Mouse (Mus musculus) left cerebral cortex, postnatal 25 days (tissue): ENCODE data around the gene Zbp1. TPM values are rescaled to one million over a fixed set of nuclear protein-coding genes. Genes with fewer than 3 reads are reported as not detected.

Experiments
- DNase-seq, 2 experiments: peaks; one replicate each; pipeline ENCODE4 v3.0.0; 2022; ENCODE audit warnings: low spot score in 2 of 2, mixed read lengths in 1 of 2
- intact Hi-C: fragments of 180-260 bp; cut with DNase I; formaldehyde crosslinking; loops from one replicate; pipeline ENCODE4 v1.15.1; 2025
- total RNA-seq, 2 experiments: library from RNA; stranded (reverse); gene quantifications; 2 replicates each; pipeline ENCODE4 v1.2.3; 2021

The Zbp1 gene
- total RNA-seq, result not detected

DNA sequence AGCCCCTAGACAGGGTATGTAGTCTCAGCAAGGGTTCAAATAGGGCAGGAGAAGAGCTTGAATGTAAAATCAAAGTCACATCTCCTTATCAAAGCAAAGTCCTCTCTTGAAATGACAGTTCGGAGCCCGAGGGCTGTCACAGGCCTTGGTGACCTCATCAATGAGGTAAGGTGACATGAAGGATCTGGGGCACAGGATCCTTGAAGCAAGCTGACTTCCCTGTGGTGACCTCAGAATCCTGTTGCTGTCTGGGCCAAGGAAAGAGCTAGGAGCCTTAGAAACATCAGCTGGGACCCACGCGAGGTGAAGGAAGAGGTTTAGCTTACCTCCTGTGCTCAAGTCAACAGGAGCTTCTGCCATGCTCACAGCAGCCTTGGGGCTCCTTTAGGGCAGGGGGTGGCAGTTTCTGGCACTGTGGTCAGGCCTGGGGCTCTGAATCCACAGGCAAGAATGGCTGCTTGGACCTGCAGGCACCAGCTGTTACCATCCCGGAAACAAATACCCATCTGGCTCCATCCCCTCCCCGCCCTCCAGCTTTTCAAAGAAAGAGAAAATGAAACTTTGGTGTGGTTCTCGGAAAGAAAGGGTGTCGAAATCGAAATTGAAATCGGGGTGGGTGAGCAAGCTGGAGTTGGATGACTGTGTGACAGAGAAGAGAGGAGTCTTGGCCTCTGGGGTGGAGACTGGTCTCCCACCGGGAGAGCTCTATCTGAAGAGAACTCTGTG lies at the start of gene Zbp1:
Gene Zbp1 (minus strand): TSS at position 508 of the 726 bp plus-strand sequence.
- DNase-seq, result no peak
- intact Hi-C loops, result loop anchor here (2.0 kb wide), 1 partner anchor 328 kb away; no protein-coding TSS in a partner anchor

DNA sequence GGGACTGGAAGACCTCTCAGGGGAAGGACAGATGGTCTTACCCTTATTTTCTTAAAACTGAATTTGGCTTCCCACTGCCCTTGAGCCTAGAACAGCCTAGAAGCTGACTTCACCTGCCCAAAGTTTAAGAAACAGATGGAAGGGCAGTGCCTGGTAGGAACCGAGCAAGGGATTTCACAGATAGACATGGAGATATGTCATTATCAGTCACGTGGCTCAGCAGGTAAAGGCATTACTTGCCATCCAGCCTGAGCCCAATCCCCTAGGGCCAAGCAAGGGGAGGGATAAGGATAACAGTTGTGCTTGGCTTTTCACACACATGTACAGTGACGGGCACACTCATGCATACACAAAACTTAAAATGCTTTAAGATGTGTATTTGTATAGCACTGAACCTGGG lies 48.8 kb upstream of the Zbp1 start:
- intact Hi-C loops, result no loop called here
- no peak for DNase-seq

DNA sequence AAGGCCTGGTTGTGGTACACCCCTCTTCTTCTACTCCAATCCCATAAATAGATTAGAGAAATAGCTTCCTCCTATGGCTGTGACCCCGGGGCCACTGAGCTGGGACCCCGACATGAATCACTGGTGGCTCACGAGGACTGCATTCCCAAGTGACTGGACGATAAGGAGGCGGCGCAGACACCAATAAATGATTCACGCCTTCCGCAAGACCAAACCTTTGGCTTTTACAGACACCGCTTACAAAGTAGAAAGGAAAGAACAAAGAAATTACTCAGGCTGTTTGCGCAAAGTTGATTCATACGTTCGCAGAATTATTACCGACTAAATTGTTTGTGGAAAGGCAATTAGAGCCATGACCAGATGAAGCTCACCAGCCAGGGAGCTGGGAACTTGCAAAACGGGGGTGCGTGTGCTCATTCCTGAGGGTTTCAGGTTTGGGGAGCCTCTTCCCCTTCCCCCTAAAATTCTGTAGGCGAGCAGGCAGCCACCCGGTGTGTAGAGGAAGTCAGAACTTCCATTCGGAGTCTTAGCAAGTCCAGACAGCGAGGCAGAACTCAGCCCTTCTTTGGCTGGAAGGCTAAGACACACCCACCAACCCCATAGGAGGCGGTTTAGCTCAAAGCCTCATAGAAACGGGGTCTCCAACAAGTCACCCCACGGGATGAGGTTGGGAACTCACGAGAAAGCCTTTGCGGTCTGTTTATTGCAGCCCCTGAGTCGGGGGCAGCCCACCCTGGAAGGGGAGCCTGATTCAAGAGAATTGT lies 47.8 kb upstream of the Zbp1 start:
- intact Hi-C loops, result no loop called here

GRCm38 (mm10) chr2:173265468-173266265 lies 46.9 kb upstream of the Zbp1 start:
- intact Hi-C loops, result no loop called here
- no peak for DNase-seq

More for the DNA sequence above, 47.8 kb upstream of the Zbp1 start:
- DNase-seq, result no peak

DNA sequence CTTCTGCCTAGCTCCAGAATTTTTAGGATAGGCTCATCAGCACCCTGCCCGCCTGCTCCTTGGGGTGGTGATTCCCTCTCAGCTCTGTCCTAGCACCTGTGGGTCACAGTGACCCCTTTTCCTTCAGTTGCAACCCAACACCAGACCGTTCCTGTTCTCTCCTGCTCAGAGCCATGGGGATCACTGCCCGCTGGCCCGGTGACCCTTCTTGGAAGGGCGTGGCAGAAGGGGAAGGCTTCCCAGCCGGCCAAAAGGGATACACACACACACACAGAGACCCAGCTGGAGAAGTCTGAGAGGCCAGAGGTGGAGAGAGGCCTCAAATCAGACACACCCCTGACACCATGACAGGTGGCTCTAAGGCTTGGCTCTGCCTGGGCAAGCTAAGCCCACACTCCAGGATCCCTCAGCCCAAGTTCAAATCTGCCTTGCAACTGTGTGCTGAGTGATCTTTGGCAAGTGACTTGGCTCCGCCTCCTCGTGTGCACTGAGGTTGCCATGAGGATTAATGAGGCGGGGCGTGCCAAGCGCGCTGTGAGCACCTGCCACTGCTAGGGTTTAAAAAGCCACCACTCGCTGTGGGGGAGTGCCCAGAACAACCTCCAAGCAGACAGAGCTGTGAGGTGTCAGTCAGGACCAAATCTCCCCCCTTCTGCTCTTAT lies 45.9 kb upstream of the Zbp1 start:
- intact Hi-C loops, result no loop called here
- DNase-seq, result no peak

GRCm38 (mm10) chr2:173263636-173264330 lies 45.1 kb upstream of the Zbp1 start:
- intact Hi-C loops, result no loop called here
- no peak for DNase-seq

DNA sequence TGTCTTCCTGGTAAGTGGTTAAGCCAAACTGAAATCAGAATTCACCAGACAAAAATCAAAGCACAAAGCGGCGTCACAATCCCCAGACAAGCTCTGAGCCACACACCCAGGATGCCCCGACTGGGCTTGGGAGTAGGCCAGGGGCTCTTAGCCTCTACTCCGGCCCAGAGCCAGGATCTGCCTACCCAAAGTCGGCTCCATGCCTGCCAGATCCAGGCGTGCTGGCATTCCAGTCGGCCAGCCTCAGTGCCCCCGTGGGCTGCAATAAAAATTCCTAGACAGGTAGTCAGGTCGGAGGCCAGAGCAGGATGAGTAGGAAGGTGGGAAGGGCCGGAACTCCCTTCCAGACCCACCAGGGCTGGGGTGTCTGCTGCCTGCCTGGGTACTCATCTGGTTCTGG lies 42.8 kb upstream of the Zbp1 start:
- DNase-seq, result no peak
- intact Hi-C loops, result no loop called here

DNA sequence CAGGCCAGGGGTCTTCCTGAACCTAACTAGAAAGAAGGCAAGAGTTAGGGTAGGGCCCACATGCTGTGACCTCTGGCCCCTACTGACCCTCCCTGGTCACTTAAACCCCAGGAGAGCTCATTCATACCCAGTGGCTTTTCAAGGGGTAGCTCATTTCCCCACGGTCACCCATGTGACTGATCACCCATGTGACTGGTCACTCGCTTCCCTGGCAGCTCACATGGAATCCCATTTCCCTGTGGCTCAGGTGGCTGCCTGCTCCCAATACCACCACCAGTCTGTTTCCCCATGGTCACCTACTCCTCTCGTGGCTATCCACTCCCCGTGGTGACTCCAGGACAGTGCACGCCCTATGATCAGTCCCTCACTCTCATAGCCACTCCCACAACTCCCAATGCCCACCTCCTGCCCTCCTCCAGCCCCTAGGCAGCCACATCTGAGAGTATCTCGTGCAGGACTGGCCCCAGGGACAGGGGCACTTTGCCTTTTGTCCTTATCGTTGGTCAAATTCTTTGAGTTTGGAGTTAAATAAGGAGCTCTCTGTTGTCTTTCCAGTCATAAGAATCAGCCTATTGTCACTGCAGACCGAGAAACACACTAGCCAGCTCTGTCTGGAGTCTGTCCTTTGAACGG lies 39.9 kb upstream of the Zbp1 start:
- DNase-seq, result no peak
- intact Hi-C loops, result no loop called here

DNA sequence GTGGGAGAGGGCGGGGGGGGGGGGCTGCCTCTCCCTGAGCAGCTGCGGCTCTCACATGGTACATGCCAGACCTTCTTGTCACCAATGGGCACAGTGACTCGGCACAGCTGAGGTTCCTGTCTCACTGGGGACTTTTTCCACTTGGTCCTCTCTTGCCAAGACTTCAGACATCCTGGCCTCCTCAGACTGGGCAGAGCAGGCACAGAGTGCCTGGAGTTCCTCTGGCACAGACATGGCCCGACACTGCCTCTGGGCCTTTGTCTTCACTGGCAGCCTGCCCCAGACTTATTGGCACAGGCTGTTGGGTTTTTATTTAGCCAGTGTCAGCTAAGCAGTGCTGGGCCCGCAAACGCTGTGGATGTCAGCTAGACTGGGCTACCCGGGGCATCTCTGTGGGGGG lies 38.9 kb upstream of the Zbp1 start:
- DNase-seq, result peak; percentile 68 to 79
- intact Hi-C loops, result loop anchor here (2.0 kb wide), 1 partner anchor 19 kb away; no protein-coding TSS in a partner anchor

DNA sequence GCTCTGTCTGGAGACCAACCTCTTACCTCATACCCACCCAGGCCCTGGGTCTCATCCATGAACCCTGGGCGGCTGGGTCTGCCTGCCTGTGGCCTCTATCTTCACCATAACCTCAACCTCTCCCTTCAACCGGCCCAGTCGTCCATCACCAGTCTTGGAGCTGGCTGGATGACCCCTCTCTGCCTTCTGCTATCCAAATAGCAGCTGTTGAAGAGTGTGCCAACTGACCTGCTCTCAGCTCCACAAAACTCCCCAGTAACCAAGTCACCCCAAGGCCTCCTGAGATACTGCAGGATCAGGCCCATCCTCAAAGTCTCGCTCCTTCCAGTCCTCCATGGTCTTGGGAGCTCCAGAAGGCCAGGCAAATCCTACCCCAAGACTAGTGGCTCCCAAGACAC lies 37.8 kb upstream of the Zbp1 start:
- intact Hi-C loops, result loop anchor here (2.0 kb wide), 1 partner anchor 18 kb away; no protein-coding TSS in a partner anchor
- DNase-seq, result no peak

DNA sequence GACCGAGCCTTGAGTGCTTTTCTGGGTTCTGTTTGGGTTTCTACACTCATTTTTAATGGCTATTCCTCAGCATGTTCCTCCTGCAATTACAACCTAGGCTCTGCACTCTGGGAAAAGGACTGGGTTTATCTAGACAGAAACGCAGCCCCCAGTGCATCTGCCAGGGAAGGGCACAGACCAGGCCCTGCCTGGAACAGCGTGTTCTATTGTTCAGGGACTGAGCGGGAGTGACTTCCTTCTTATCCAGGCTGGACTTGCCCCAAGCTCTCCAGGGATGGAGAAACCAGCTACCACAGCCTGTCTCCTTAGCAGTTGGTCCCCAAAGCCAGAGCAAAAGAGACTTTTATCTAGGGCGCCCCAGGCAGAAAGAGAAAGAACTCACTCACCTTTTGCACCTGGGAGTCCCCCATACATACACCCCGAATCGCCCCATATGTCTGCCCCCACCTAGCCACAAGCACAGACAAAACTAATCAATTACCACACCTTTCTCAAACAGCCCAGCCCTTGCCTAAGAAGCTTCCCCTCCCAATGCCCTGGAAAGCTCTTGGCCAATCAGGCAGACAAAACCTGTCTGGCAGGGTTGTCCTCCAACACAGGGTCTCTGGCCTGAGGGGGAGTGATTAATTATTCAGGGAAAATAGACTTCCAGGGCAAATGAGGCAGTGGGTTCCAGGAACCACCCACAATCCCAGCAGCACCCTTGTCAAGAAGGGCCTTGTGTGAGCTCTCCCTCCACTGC lies 37.3 kb upstream of the Zbp1 start:
- DNase-seq, result no peak
- intact Hi-C loops, result loop anchor here (2.0 kb wide), 1 partner anchor 17 kb away; no protein-coding TSS in a partner anchor

GRCm38 (mm10) chr2:173253761-173254662 lies 35.3 kb upstream of the Zbp1 start:
- intact Hi-C loops, result no loop called here
- DNase-seq, result no peak

DNA sequence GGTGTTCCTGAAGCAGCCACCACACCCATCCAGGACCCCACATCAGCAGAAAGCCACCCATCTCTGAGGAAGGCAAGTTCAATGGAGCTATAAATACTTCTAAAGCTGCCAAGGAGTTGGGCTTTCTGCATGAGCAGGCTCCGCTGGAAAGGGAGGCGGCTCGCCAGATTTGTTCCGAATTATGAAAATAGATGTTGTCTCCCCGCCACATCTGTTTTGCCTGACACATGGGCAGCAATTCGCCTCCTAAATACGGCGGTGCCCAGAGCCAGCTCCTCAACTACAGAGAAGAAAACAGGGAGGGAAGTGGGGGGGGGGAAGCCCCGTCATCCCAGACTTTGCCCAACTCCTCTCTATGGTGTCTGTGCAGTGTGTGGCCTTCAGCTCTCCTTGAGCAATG lies 33.0 kb upstream of the Zbp1 start:
- intact Hi-C loops, result no loop called here
- peak in 1 of 2 experiments; percentile 86 for DNase-seq

DNA sequence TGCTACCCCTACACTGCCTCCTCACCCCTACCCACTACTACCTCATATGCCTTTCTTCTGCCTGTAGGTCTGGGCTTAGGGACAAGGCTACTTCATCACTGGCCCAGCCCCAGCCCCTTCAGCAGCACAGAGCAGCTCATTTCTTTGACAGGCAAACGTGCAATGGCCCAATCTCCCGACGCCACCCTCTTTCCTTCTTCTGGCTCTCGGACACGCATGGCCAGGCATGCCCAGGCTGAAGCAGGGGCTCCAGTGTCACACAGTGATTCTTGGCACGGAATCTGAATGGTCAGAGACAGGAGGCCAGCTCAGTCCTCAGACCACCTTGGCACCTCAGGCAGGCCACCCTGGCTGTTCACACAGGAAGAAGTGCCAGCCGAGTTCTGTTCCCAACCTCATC lies 32.4 kb upstream of the Zbp1 start:
- intact Hi-C loops, result no loop called here
- no peak for DNase-seq

DNA sequence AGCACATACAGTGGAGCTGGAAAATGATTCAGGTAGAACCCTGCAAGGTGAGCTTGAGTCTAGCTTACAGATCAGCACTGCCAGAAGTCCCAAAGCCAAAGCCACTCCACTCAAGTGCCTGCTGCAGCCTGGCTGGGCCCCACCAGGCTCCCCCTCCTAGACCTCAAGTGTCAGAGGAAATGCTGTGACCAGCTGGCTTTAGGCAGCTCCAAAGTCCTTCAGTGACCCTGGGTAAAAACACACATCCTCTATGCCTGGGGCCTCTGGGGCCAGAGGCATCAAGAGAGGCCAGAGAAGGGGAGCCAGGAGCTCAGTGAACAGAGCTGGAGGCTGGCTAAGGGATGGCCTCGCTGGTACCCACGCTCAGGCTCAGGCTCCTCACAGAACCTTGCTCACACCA lies 31.7 kb upstream of the Zbp1 start:
- intact Hi-C loops, result no loop called here
- no peak for DNase-seq

GRCm38 (mm10) chr2:173249965-173250364 lies 31.2 kb upstream of the Zbp1 start:
- intact Hi-C loops, result loop anchor here (2.0 kb wide), 2 partner anchors 25 to 51 kb away; no protein-coding TSS in a partner anchor
- DNase-seq, result peak in 1 of 2 experiments; percentile 66

- peak in 1 of 2 experiments; percentile 73 for DNase-seq
- intact Hi-C loops, result loop anchor here (2.0 kb wide), 2 partner anchors 25 to 51 kb away; no protein-coding TSS in a partner anchor
These were observed 30.7 kb upstream of the Zbp1 start for GRCm38 (mm10) chr2:173249386-173249785.
